Mouse (Mus musculus): ENCODE results near the gene Olfr697. TPM values are rescaled to one million over a fixed set of nuclear protein-coding genes. Genes with fewer than 3 reads are reported as not detected.
"Not testable (repeated sequence)": the region's sequence is repeated elsewhere in the genome, so short reads cannot be mapped to it uniquely, and the experiment has no call there.

Olfr697 gene
- not detected in 2 replicates for polyA plus RNA-seq (2012; rRNA removed)

DNA sequence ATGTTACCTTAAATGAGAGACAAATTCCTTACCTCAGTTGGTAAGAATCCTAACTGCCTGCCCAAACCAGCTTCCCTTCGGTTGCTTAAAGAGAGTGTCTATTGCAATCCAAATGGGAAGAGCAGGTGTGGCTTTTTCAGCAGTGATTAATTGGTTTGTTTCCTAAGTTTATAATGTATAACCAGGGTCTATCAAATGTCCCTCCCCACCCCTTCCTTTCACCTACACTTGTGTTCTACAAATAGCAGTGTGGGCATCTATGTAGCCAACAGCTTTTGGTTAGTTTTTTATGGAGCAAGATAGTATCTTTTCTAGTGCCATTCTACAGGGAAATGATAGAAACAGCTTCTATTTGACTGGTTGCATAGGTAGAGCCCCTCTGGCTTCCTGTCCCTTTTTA lies at the start of gene Olfr697:
Gene Olfr697 (minus strand): TSS at position 101 of the 400 bp plus-strand sequence.
- WGBS = 97% methylated on average over 1 of the region's 1 CpGs
- H3K4me1 ChIP-seq (ENCODE audit: control insufficient read depth, insufficient read depth, insufficient read length) = no peaks in the 10 kb centered on the region
- no peaks in the 10 kb centered on the region for H3K36me3 ChIP-seq (ENCODE audit: control insufficient read depth, insufficient read depth, low read length)
- no peak within 1 kb of the TSS for H3K27ac ChIP-seq (ENCODE audit: insufficient read depth, low read length)
- no peaks in the 10 kb centered on the region for H3K27me3 ChIP-seq (ENCODE audit: control insufficient read depth, insufficient read depth, low read length)
- no peak for TF ChIP-seq CTCF (IDR thresholded peaks at IDR 0.05; ENCODE audit: extremely low read depth, insufficient read depth, insufficient read length, insufficient replicate concordance)
- TF ChIP-seq POLR2A (IDR thresholded peaks at IDR 0.05; ENCODE audit: low read depth, low read length) = no peak
- no peak within 1 kb of the TSS for H3K4me3 ChIP-seq (ENCODE audit: extremely low read depth, insufficient read depth, insufficient read length)
- no peak for DNase-seq (ENCODE audit: low read depth in 1 of 2, low spot score in 2 of 2)

DNA sequence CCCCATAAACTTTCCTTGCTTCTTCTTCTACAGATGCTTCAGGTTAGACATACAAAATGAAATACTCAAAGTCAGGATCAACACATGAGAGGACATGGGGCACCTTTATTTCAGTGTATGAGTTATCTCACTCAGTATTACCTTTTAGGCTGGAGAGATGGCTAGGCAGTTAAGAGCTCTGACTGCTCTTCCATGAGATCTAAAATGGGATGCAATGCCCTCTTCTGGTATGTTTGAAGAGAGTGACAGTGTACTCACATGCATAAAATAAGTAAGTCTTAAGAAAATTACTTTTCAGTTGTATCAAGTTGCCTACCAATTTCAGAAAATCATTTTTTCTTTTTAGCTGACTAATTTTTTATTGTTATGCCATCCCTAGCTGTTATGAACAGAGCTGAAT lies 46.1 kb upstream of the Olfr697 start:
- Histone ChIP-seq H3K27me3 (ENCODE audit: control insufficient read depth, insufficient read depth, low read length) (no peaks in the 10 kb centered on the region), H3K27ac (ENCODE audit: insufficient read depth, low read length) (no peak overlapping the region), H3K4me3 (ENCODE audit: extremely low read depth, insufficient read depth, insufficient read length) (no peak overlapping the region), H3K4me1 (ENCODE audit: control insufficient read depth, insufficient read depth, insufficient read length) (no peaks in the 10 kb centered on the region), H3K36me3 (ENCODE audit: control insufficient read depth, insufficient read depth, low read length) (no peaks in the 10 kb centered on the region)
- peak in 1 of 2 experiments; percentile 8 for DNase-seq (ENCODE audit: low read depth in 1 of 2, low spot score in 2 of 2)
- TF ChIP-seq POLR2A (IDR thresholded peaks at IDR 0.05; ENCODE audit: low read depth, low read length) (no peak), CTCF (IDR thresholded peaks at IDR 0.05; ENCODE audit: extremely low read depth, insufficient read depth, insufficient read length, insufficient replicate concordance) (no peak)

DNA sequence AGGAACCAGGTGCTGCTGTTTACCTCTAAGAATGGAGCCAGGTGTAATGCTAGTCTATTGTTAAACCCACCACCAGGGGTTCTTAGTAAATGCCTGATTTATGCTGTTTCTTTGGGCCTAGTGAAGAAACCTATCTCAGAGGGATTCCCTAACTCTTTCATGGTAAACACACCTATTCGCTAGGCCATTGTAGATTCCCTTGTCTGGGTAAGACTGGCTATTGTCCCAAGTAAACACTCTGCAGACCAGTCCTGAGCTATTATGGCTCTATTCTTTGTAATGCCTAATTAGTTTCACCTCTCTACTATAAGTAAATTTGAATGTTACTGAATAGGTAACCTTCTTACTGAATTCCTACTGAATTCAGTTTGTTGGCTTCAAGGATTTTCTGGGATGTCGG lies 18.8 kb upstream of the Olfr697 start:
- not testable (repeated sequence) for H3K4me3 ChIP-seq (ENCODE audit: extremely low read depth, insufficient read depth, insufficient read length); DNase-seq (ENCODE audit: low read depth in 1 of 2, low spot score in 2 of 2); H3K27me3 ChIP-seq (ENCODE audit: control insufficient read depth, insufficient read depth, low read length); H3K27ac ChIP-seq (ENCODE audit: insufficient read depth, low read length); H3K4me1 ChIP-seq (ENCODE audit: control insufficient read depth, insufficient read depth, insufficient read length); H3K36me3 ChIP-seq (ENCODE audit: control insufficient read depth, insufficient read depth, low read length)
- WGBS = 96% methylated on average over 2 of the region's 2 CpGs

DNA sequence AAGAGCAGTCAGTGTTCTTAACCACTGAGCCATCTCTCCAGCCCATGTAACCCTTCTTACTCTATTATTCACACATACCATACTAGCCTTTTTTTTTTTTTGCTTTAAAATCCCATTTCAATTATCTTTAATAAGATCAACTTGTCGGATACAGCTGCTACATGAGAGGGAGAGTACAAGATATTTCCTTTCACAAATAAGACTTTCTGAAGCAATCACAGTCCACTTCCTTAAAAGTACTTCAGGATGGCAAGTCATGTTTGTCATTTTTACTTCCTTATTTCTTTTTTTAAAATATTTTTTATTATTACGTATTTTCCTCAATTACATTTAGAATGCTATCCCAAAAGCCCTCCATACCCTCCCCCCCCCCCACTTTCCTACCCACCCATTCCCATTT lies 16.6 kb upstream of the Olfr697 start:
- WGBS = 50% methylated on average over 2 of the region's 2 CpGs
- Histone ChIP-seq H3K36me3 (ENCODE audit: control insufficient read depth, insufficient read depth, low read length) (no peaks in the 10 kb centered on the region), H3K4me3 (ENCODE audit: extremely low read depth, insufficient read depth, insufficient read length) (no peak overlapping the region), H3K27ac (ENCODE audit: insufficient read depth, low read length) (no peak overlapping the region), H3K27me3 (ENCODE audit: control insufficient read depth, insufficient read depth, low read length) (no peaks in the 10 kb centered on the region), H3K4me1 (ENCODE audit: control insufficient read depth, insufficient read depth, insufficient read length) (no peaks in the 10 kb centered on the region)
- no peak for TF ChIP-seq POLR2A (IDR thresholded peaks at IDR 0.05; ENCODE audit: low read depth, low read length)
- TF ChIP-seq CTCF (IDR thresholded peaks at IDR 0.05; ENCODE audit: extremely low read depth, insufficient read depth, insufficient read length, insufficient replicate concordance) = no peak
- no peak for DNase-seq (ENCODE audit: low read depth in 1 of 2, low spot score in 2 of 2)

DNA sequence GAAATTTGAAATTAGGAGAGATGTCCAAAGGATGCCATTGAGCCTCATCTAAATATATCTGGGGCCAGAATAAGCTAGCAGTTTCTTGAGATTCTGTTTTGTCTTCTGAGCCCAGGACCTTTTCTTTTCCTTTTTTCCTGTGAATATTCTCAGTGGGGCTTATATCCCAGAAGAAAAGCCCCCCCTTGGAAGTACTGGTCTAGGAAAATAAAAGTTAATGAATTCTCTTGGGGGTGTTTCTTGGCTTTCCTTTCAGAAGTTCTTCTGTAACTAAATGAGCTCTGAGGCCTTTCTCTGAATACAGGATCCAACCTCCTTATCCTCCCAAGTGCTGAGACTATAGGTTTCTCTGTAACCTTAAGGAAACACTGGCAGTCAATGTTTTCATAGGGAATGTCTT lies 13.1 kb upstream of the Olfr697 start, which contains the start of gene Olfr698:
Gene Olfr698 (minus strand): TSS at position 101 of the 400 bp plus-strand sequence.
- TF ChIP-seq CTCF (IDR thresholded peaks at IDR 0.05; ENCODE audit: extremely low read depth, insufficient read depth, insufficient read length, insufficient replicate concordance) = no peak
- no peak for TF ChIP-seq POLR2A (IDR thresholded peaks at IDR 0.05; ENCODE audit: low read depth, low read length)
- Histone ChIP-seq H3K4me3 (ENCODE audit: extremely low read depth, insufficient read depth, insufficient read length) (no peak within 1 kb of the TSS), H3K4me1 (ENCODE audit: control insufficient read depth, insufficient read depth, insufficient read length) (no peaks in the 10 kb centered on the region), H3K27me3 (ENCODE audit: control insufficient read depth, insufficient read depth, low read length) (no peaks in the 10 kb centered on the region), H3K36me3 (ENCODE audit: control insufficient read depth, insufficient read depth, low read length) (no peaks in the 10 kb centered on the region), H3K27ac (ENCODE audit: insufficient read depth, low read length) (no peak within 1 kb of the TSS)
- DNase-seq (ENCODE audit: low read depth in 1 of 2, low spot score in 2 of 2) = no peak

DNA sequence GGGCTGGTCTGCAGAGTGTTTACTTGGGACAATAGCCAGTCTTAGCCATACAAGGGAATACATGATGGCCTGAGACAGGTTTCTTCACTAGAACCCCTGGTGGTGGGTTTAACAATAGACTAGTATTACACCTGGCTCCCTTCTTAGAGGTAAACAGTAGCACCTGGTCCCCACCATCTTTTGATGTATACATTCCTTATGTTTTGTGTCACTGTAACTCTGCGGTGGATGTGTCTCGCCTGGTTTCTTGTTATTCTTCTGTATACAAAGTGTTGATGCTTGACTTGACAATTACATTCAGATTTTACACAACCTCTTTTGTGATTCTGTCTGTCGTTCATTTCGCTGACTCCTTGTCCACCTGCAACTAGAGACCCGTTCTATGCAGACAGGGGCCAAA lies 3.6 kb upstream of the Olfr697 start:
- no peaks in the 10 kb centered on the region for H3K36me3 ChIP-seq (ENCODE audit: control insufficient read depth, insufficient read depth, low read length)
- DNase-seq (ENCODE audit: low read depth in 1 of 2, low spot score in 2 of 2) = no peak
- no peaks in the 10 kb centered on the region for H3K27me3 ChIP-seq (ENCODE audit: control insufficient read depth, insufficient read depth, low read length)
- 94% methylated on average over 5 of the region's 5 CpGs for WGBS
- TF ChIP-seq POLR2A (IDR thresholded peaks at IDR 0.05; ENCODE audit: low read depth, low read length) (no peak), CTCF (IDR thresholded peaks at IDR 0.05; ENCODE audit: extremely low read depth, insufficient read depth, insufficient read length, insufficient replicate concordance) (no peak)
- no peak overlapping the region for H3K27ac ChIP-seq (ENCODE audit: insufficient read depth, low read length)
- H3K4me1 ChIP-seq (ENCODE audit: control insufficient read depth, insufficient read depth, insufficient read length) = no peaks in the 10 kb centered on the region
- H3K4me3 ChIP-seq (ENCODE audit: extremely low read depth, insufficient read depth, insufficient read length) = no peak overlapping the region

DNA sequence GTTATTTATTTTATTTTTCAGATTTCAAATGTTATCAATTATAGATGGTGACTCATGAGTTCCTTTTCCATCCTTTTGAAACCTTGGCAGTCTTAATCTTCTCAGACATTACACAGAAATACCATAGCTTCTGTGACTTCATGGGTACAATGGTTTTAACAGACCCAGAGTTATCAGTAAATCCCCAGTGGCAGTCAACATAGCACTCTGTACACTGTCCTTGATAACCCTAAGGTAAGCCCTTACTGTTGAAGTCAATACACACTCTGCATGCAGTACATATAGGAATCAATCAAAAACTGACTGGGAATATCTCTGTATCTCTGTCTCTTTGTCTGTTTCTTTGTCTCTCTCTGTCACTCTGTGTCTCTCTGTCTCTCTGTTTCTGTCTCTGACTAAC lies 5.2 kb downstream of the Olfr697 start:
- TF ChIP-seq CTCF (IDR thresholded peaks at IDR 0.05; ENCODE audit: extremely low read depth, insufficient read depth, insufficient read length, insufficient replicate concordance) = no peak
- TF ChIP-seq POLR2A (IDR thresholded peaks at IDR 0.05; ENCODE audit: low read depth, low read length) = no peak
- no peaks in the 10 kb centered on the region for H3K4me1 ChIP-seq (ENCODE audit: control insufficient read depth, insufficient read depth, insufficient read length)
- H3K36me3 ChIP-seq (ENCODE audit: control insufficient read depth, insufficient read depth, low read length) = no peaks in the 10 kb centered on the region

More for the DNA sequence above, 5.2 kb downstream of the Olfr697 start:
- H3K27ac ChIP-seq (ENCODE audit: insufficient read depth, low read length) = no peak overlapping the region
- H3K4me3 ChIP-seq (ENCODE audit: extremely low read depth, insufficient read depth, insufficient read length) = no peak overlapping the region
- no peak for DNase-seq (ENCODE audit: low read depth in 1 of 2, low spot score in 2 of 2)
- H3K27me3 ChIP-seq (ENCODE audit: control insufficient read depth, insufficient read depth, low read length) = no peaks in the 10 kb centered on the region
